Mouse (Mus musculus) megakaryocyte progenitor cell, adult 5-6 weeks (primary cell): ENCODE measurements around the gene BC052040. TPM values are rescaled to one million over a fixed set of nuclear protein-coding genes. Genes with fewer than 3 reads are reported as not detected.

Experiments
- ATAC-seq: replicated peaks from 2 replicates; pipeline ENCODE4 v1.8.0; 2016; ENCODE audit warnings: mild to moderate bottlenecking, moderate TSS enrichment, inconsistent platforms; ENCODE audit not compliant: poor library complexity
- total RNA-seq, 2 experiments: library from RNA; stranded (forward) in 1 of 2; stranded (reverse) in 1 of 2; fragments of 157-497, 149-512 nt in 1 of 2; fragments of 200-1000 nt in 1 of 2; gene quantifications; 2 replicates each; pipeline versions ENCODE4 v1.2.3 to v1.2.4; 2015 to 2017

Gene BC052040
- total RNA-seq (2015) (20.5 and 21.4 TPM in 2 replicates), total RNA-seq (2017) (4.8 and 5.3 TPM in 2 replicates)

GRCm38 (mm10) chr2:115581241-115581988 lies at the start of gene BC052040:
TSS of gene BC052040 (plus strand) at chr2:115581716.
- ATAC-seq: peak; percentile 95

DNA sequence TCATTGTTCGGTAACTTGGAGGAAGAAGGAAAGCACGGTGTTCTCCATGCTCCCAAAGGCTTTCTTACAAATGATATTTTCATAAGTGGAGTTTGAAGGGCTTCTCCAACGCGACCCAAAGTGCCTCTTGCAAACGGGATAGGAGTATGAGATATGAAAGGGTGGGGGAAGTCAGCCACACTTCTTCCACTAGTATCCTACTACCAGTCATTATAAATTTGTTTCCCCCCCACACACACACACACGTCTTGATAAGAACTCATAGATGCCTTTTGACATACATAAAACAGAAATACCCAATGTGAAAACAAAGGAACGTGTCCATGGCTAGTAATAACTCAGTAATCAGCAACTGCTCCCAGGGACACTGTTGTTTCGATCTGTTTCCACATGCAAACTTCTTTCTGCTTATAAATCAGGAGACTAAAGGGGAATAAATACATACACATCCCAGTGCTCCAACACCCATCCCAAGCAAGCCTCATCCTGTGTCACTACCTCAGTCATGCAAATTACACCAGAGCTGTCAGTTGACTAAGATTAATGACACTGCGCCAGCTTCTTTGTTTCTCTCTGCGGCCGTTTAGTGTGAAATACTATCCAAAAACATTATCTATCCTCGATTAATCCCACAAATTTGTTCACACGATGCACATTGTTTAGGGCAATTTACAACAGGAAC lies 43.4 kb upstream of the BC052040 start:
- ATAC-seq: no peak

DNA sequence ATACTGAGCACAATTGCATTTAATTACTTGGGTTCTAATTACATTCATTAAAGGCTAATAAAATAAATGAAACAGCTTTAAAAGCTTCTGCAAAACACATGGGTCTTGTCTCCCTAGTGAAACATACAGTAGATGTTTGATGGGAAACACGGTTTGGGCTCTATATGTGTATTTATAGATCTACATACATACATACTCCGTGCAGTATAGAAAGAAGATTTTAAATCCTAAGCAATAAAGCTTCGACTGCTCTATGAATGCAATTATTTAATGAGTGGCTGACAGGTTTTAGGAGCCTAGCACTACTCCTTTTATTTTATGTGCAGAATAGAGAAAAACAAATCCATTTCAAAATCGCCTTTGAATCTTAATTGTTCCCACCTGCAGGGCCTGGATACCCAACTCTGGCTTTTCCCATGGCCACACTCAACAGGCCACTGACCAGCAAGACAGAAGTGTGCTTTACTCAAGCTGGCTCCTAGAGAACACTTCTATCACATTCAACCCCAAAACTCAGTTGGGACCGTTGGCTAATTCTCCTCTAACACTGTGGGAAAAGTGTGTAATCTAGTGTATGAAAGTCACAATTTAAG lies 42.7 kb upstream of the BC052040 start:
- ATAC-seq: no peak

GRCm38 (mm10) chr2:115539731-115540130 lies 41.8 kb upstream of the BC052040 start:
- no peak for ATAC-seq

GRCm38 (mm10) chr2:115542401-115543123 lies 39.0 kb upstream of the BC052040 start:
- ATAC-seq: no peak

- ATAC-seq: no peak
Observed at GRCm38 (mm10) chr2:115543212-115543611, 38.3 kb upstream of the BC052040 start.

DNA sequence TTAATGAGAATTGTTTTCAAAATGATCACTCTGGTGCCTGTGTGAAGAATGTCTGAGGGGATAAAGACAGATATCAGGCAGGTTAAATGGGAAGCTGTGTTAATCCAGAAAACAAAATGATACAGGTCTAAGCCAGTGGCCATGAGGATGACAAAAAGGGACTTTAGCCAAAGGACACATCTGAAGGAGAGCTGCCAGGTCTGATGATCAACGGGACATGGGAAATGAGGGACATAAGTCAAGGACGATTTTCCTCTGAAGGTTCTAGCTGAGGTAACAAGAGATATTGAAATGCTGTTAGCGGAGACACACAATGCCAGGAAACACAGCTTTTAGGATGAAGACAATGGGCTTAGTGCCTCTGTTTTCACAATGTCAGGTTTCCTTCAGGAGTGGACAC lies 29.6 kb upstream of the BC052040 start:
- ATAC-seq: no peak

DNA sequence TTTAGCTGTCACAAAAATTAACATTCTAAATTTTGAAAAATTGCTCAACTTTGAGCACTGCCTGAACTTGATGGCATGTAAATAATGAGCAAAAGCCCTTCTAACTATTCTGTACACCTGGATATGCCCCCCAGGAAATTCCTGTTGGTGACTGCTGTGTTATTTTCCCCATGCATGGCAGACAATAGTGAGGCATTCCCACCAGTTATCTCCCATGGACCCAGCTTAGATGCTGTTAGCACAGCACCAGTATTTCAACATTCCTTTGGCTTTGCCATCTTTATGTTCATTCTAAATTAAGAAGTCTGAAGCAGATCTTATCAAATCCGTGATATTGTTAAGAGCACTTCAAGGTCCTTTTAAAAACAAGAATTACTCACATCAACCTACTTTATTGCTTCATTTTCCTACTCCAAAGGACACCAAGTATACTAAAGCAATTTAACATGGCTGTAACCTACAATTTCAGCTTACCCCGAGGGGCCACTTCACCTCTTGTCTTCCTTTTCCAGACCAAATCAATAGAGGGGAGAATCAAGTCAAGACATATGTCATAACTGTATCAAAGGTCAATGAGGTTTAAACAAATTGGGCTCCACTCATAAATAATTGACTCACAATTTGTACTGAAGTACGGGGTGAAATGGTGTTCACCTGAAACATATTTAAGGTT lies 19.2 kb upstream of the BC052040 start:
- no peak for ATAC-seq

- ATAC-seq: no peak
Observed at GRCm38 (mm10) chr2:115563436-115564093, 18.0 kb upstream of the BC052040 start.

DNA sequence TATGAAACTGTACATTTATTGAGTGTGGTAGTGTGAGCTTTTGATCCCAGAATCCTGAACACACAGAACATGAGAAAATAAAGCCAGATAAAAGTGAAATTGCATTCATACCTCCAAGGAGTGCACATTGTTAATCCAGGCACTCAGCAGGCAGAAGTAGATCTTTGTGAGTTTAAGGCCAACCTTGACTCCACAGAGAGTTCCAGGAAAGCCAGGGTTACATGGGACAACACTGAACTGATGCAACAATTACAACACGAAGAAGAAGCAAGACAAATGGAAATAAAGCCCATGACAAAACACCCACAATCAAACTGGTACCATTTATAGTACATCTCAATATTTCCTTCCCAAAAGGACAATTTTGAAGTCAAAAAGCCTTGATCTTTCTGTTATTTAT lies 9.5 kb upstream of the BC052040 start:
- ATAC-seq: no peak

- ATAC-seq: no peak
Observed at GRCm38 (mm10) chr2:115574802-115575201, 6.7 kb upstream of the BC052040 start.

DNA sequence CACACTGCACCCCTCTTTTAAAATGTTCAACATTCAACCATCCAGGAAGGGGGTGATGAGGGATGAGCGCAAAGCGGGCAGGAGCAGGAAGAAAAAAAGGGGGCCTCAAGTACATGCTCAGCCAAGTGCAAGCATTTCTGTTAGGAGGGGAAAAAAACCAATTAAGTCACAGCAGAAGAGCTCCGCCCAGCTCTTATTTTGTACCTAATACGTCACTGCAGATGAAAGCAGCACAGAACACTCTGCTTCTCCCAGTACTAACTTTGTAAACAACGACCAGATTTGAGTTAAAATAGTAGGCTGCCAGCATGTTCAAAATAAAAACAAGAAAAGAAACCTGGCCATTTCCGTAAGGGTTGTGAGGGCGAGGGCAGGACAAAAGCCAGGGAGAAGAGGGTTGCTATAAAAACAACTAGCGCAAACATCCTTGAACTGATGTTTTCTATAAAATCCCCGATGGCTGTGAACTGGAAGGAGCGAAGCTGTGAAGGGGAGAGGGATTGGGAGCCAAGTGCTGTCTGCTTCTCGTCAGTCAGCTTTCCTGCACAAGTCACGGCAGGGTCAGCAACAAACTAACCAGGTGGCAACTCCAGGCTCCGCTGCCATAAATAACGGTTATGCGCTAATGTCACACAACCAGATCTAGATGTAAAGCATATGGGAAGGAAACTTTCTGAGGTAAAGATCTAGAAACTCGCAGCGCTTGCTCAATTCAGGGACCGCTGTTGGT lies 2.2 kb upstream of the BC052040 start:
- no peak for ATAC-seq

DNA sequence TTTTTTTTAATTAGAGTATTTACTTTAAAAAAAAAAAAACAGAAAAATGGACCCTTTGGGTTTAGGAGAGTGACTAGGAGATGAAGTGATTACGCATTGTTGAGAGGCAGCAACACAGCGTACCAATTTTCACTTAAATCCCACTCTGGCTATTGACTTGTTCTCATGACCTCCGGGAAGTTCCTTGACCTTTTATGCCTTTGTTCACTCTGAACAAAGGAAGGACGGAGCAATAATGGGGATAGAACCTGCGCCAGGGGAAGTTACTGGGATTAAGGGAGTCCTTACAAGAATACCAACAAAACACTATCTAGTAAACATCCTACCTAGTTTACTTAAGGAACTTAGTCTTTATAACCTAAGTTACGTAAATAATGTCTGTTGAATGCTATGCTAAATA lies 1.5 kb upstream of the BC052040 start:
- no peak for ATAC-seq

GRCm38 (mm10) chr2:115581989-115582608 lies 583 bp downstream of the BC052040 start:
- ATAC-seq: no peak

DNA sequence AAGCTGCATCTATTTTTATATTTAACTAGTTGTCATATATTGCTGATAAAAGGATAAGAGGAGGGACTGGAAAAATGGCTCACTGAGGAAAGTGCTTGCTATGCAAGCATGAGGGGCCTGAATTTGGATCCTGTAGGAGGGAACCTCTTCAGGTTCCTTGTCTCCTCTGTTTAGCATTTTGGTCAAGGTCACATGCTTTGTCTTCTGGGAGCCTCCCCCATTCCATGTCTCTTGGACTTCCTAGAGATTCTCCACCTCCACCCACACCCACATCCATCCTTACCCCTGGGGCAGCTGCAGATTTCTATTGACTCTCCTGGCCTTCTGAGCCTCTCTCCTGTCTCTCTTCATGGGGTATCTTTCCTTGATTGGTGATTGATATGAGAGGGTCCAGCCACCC lies 2.3 kb downstream of the BC052040 start:
- no peak for ATAC-seq

DNA sequence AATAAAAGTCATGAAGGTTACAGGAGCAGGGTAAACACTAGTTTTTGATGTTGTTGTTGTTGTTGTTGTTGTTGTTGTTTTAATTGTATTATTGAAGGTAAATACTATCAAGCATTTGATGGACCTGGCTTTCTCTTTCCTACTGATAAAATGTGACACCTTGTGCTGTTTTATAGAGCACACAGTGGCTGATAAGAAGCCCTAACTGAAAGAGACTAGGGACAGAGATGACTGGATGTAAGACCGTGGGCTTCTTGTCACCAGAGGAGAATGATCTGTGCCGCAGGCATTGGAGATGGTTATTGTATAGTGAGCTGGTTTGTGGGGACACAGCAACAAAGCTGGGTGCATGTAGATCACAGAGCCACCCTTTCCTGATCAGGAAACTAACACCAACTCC lies 9.1 kb downstream of the BC052040 start:
- peak; percentile 43 for ATAC-seq

DNA sequence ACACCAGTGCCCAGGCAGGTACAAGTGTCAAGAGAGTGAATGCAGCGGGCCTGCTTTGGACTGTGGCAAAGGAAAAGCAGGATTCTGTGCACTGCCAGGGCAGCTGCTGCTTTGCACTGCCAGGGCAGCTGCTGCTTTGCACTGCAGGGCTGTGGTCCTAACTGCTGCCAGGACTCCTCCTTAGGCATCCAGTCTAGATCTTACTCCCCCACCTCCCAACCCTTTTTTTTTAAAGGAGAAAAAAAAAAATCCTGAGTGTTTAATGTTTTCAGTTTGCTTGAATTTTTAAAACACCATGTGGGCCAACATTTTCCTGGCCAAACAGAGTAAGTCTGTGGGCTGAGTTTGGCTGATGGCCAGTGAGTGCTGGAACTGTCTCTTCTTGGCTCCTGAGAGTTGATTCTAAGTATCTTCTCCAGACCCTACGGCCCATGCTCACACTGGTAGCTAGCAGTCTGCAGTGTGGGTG lies 11.2 kb downstream of the BC052040 start:
- ATAC-seq: peak; percentile 53

DNA sequence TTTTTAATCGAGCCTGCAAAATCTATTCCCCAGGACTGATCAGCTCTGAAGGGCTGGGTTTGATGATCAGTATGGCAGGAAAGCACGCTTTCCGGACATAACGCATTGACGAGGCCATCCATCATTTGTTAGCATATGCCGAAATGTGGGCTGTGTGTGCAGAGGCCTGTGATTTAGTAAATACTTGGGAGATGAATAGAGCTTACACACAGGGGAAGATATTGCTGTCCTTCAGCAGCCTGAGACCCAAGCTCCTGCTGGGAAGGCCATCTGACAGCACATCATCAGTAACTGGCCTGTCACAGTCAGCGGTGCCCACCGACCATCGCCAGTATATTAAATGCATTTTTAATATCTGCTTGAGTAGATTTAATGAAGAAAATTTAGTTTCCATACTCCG lies 15.5 kb downstream of the BC052040 start:
- no peak for ATAC-seq

- no peak for ATAC-seq
Observed at GRCm38 (mm10) chr2:115598266-115598665, 16.8 kb downstream of the BC052040 start.
